In genomic region chr16:78684031-78684430, GRCm38 (mm10) we compare ENCODE assay signal across 14 mouse cellular contexts.
A peak's percentile ranks its signal among the peaks of the same experiment; 100 is the strongest.
DNase-seq lines count a peak whose midpoint lies in the region.
"Had no signal": no experiment of that assay in that cellular context is flagged by ENCODE, and none has a peak within 500 bp of the region (broad histone marks: within the 10 kb centered on the region; RNA-seq: fewer than 3 reads in every experiment).

No protein-coding gene starts in this region.

- intact Hi-C loops in left cerebral cortex, postnatal 14 days (cut with DNase I): no loop called here
- intact Hi-C loops in left cerebral cortex, postnatal 4 days (cut with DNase I): no loop called here

- DNase-seq in cerebellum, adult 9-10 months: peak; percentile 5
- no peak for DNase-seq in cerebellum, postnatal 36 days
- DNase-seq in left cerebral cortex, postnatal 14 days (ENCODE audit: low spot score in 2 of 2): peak; percentile 26 to 42
- DNase-seq in left cerebral cortex, postnatal 4 days: no peak
- DNase-seq in layer of hippocampus, adult 9-10 months (ENCODE audit: low spot score): peak; percentile 16
- DNase-seq in right cerebral cortex, postnatal 14 days: peak; percentile 4
- no peak for DNase-seq in retina, embryonic 14.5 days (ENCODE audit: low spot score)
- no peak for DNase-seq in spleen, postnatal 36 days (ENCODE audit: low spot score in 2 of 2)
- DNase-seq: adrenal gland, adult 2 months; cerebellum, adult 11 months; heart, postnatal 10 days; kidney, adult 2 months; kidney, postnatal 4 days; liver, embryonic 13.5 days had no signal

Comparison
In these comparisons a context has a peak if more than half of its experiments do, and no peak if none do; other contexts are left out.
1. DNase-seq: peak in cerebellum, adult 9-10 months (single experiment), left cerebral cortex, postnatal 14 days (2 of 2), layer of hippocampus, adult 9-10 months (single experiment) and right cerebral cortex, postnatal 14 days (single experiment); none in cerebellum, postnatal 36 days (0 of 2), left cerebral cortex, postnatal 4 days (single experiment), retina, embryonic 14.5 days (single experiment) and spleen, postnatal 36 days (0 of 2).